Mouse (Mus musculus) brain, embryonic 14.5 days (tissue): ENCODE results near the gene Srr.

Experiments used
- CTCF ChIP-seq: fragments of 200-500 bp; IDR thresholded peaks from 2 replicates; pipeline ENCODE4 v1.5.1; 2012; ENCODE audit warnings: inconsistent platforms, mild to moderate bottlenecking, moderate library complexity, borderline replicate concordance; ENCODE audit not compliant: insufficient read depth, insufficient read length; ENCODE audit errors: extremely low read depth
- POLR2A ChIP-seq: fragments of 200-500 bp; IDR thresholded peaks from 2 replicates; pipeline ENCODE4 v1.6.1; 2012; ENCODE audit warnings: mild to moderate bottlenecking, inconsistent platforms, borderline replicate concordance; ENCODE audit not compliant: poor library complexity, insufficient read depth, insufficient read length, severe bottlenecking; ENCODE audit errors: extremely low read depth

DNA sequence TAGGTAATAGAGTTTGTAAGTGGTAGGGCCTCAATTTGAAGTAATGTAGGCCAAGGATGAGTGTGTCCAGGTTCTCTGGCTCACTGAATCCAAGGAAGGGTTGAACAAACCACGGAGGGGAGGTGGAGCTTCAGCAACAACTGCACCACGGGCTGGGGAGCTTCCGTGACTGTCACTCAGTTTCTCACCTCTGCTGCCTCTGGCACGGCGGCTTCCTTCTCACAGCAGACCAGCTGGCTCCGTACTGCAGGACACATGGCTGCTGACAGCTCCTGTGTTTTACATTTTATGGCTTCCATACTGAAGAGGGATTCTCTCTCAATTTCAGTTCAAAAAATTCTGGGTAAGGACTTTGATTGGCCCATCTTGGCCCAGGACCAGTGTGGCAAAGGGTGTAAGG, 6.5 kb downstream of the Srr start:
- TF ChIP-seq POLR2A (no peak), CTCF (no peak)
